Mouse (Mus musculus): ENCODE measurements around the gene Sema3e.

DNA sequence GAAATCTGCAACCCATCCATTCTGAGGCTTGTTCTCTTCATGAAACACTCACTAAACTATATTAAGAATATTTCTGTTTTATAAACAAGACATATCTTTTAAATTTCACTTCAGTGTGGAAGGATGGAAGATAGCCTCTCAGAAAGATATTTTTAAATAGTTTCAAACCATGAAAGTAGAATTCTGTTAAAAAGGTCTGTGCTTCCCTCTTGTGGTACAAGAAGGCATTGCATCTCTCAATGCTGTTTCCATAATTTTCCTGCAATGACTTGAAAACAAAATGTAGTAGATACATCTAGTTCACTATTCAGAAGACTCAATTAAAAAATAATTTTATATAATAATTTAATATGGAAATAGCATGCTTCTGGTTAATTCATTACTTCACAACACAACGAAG lies 228.3 kb downstream of the Sema3e start:
- TF ChIP-seq CTCF (IDR thresholded peaks at IDR 0.05; ENCODE audit: low read depth), result peak; percentile 58
- TF ChIP-seq EP300 (IDR thresholded peaks at IDR 0.05; ENCODE audit: low read depth), result no peak
